Mouse (Mus musculus) heart, embryonic 10.5 days (tissue): ENCODE measurements around the gene Rpusd1. TPM values are rescaled to one million over a fixed set of nuclear protein-coding genes. Genes with fewer than 3 reads are reported as not detected.

Source experiments
- DNase-seq: peaks from one replicate; pipeline ENCODE4 v3.0.0-alpha.2; 2017; ENCODE audit warnings: low spot score
- H3K27ac ChIP-seq: fragments of 300-500 bp; sonication (generic); 2 replicates; pipeline ENCODE4 v1.5.1; 2016; ENCODE audit warnings: mild to moderate bottlenecking
- H3K27me3 ChIP-seq: fragments of 300-500 bp; sonication (generic); 2 replicates; pipeline ENCODE4 v1.6.1; 2016; ENCODE audit warnings: mild to moderate bottlenecking; ENCODE audit not compliant: poor library complexity, insufficient read depth, severe bottlenecking
- H3K36me3 ChIP-seq: fragments of 300-500 bp; sonication (generic); 2 replicates; pipeline ENCODE4 v1.6.1; 2016; ENCODE audit warnings: mild to moderate bottlenecking, moderate library complexity
- H3K4me1 ChIP-seq: fragments of 300-500 bp; sonication (generic); 2 replicates; pipeline ENCODE4 v1.6.1; 2016; ENCODE audit warnings: mild to moderate bottlenecking
- H3K4me3 ChIP-seq: fragments of 300-500 bp; sonication (generic); 2 replicates; pipeline ENCODE4 v1.5.1; 2016; ENCODE audit warnings: mild to moderate bottlenecking, moderate library complexity
- H3K9me3 ChIP-seq: fragments of 300-500 bp; sonication (generic); 2 replicates; pipeline ENCODE4 v1.6.1; 2016; ENCODE audit warnings: mild to moderate bottlenecking, moderate library complexity
- WGBS: fragments of 180-500 bp; shearing (Covaris S2); methylation state at CpG from one replicate; pipeline ENCODE4 v1.1.7; 2016; 5-methylcytosine and 5-hydroxymethylcytosine counted together
- polyA plus RNA-seq: library from polyadenylated mRNA; unstranded; fragments of >200 nt; fragmentation: Nextera tagmentation; extraction: Ambion mirVana; gene quantifications from 2 replicates; pipeline ENCODE4 v1.2.1, GENCODE M21; 2016

Gene Rpusd1
- polyA plus RNA-seq, 1 experiment from 2014 or later, result 19.8 TPM

- H3K27ac ChIP-seq, result no peak overlapping the region
- H3K9me3 ChIP-seq, result no peaks in the 10 kb centered on the region
- no peaks in the 10 kb centered on the region for H3K36me3 ChIP-seq
- H3K4me1 ChIP-seq, result peaks cover 8% of the 10 kb centered on the region
- WGBS, result 78% methylated on average over 10 of the region's 10 CpGs
- H3K4me3 ChIP-seq, result no peak overlapping the region
- no peak for DNase-seq
- H3K27me3 ChIP-seq, result peaks cover 33% of the 10 kb centered on the region
Measured at GRCm38 (mm10) chr17:25744311-25744710, 16.8 kb downstream of the Rpusd1 start.

GRCm38 (mm10) chr17:25748238-25748637 lies 20.8 kb downstream of the Rpusd1 start:
- WGBS, result 82% methylated on average over 4 of the region's 4 CpGs
- no peak for DNase-seq
- H3K36me3 ChIP-seq, result no peaks in the 10 kb centered on the region

GRCm38 (mm10) chr17:25749314-25749713 lies 21.8 kb downstream of the Rpusd1 start:
- peaks cover 16% of the 10 kb centered on the region for H3K4me1 ChIP-seq
- H3K36me3 ChIP-seq, result no peaks in the 10 kb centered on the region
- 71% methylated on average over 6 of the region's 6 CpGs for WGBS
- peaks cover 39% of the 10 kb centered on the region for H3K27me3 ChIP-seq
- DNase-seq, result no peak
- no peaks in the 10 kb centered on the region for H3K9me3 ChIP-seq
- H3K27ac ChIP-seq, result no peak overlapping the region
- H3K4me3 ChIP-seq, result no peak overlapping the region

More at GRCm38 (mm10) chr17:25748238-25748637, 20.8 kb downstream of the Rpusd1 start:
- peaks cover 16% of the 10 kb centered on the region for H3K4me1 ChIP-seq
- no peak overlapping the region for H3K4me3 ChIP-seq
- no peaks in the 10 kb centered on the region for H3K9me3 ChIP-seq
- H3K27ac ChIP-seq, result no peak overlapping the region
- peaks cover 40% of the 10 kb centered on the region for H3K27me3 ChIP-seq

GRCm38 (mm10) chr17:25751446-25751845 lies 24.0 kb downstream of the Rpusd1 start:
- no peaks in the 10 kb centered on the region for H3K9me3 ChIP-seq
- H3K4me3 ChIP-seq, result no peak overlapping the region
- WGBS, result 54% methylated on average over 5 of the region's 5 CpGs
- peak; percentile 78 for DNase-seq
- H3K27ac ChIP-seq, result no peak overlapping the region
- H3K4me1 ChIP-seq, result peaks cover 20% of the 10 kb centered on the region
- H3K27me3 ChIP-seq, result peaks cover 30% of the 10 kb centered on the region
- H3K36me3 ChIP-seq, result no peaks in the 10 kb centered on the region

- DNase-seq, result no peak
- Histone ChIP-seq H3K27me3 (peaks cover 33% of the 10 kb centered on the region), H3K9me3 (no peaks in the 10 kb centered on the region), H3K4me3 (no peak within 1 kb of the TSS), H3K4me1 (peaks cover 22% of the 10 kb centered on the region), H3K27ac (no peak within 1 kb of the TSS), H3K36me3 (no peaks in the 10 kb centered on the region)
- WGBS, result 81% methylated on average over 9 of the region's 9 CpGs
Measured at GRCm38 (mm10) chr17:25754241-25754640, 26.8 kb downstream of the Rpusd1 start, which contains the start of gene Msln. Gene Msln (minus strand): TSS chr17:25754378.

GRCm38 (mm10) chr17:25755086-25755485 lies 27.6 kb downstream of the Rpusd1 start:
- Histone ChIP-seq H3K4me1 (peaks cover 22% of the 10 kb centered on the region), H3K4me3 (no peak overlapping the region), H3K27ac (no peak overlapping the region), H3K36me3 (no peaks in the 10 kb centered on the region), H3K9me3 (no peaks in the 10 kb centered on the region), H3K27me3 (peaks cover 24% of the 10 kb centered on the region)
- 76% methylated on average over 4 of the region's 4 CpGs for WGBS
- DNase-seq, result no peak

- WGBS, result 34% methylated on average over 4 of the region's 4 CpGs
- no peaks in the 10 kb centered on the region for H3K9me3 ChIP-seq
- peaks cover 22% of the 10 kb centered on the region for H3K4me1 ChIP-seq
- no peaks in the 10 kb centered on the region for H3K36me3 ChIP-seq
- no peak for DNase-seq
- no peak overlapping the region for H3K4me3 ChIP-seq
- peaks cover 23% of the 10 kb centered on the region for H3K27me3 ChIP-seq
- H3K27ac ChIP-seq, result peak overlapping the region; percentile 52; the same call in 1 of the 2 replicates
Measured at GRCm38 (mm10) chr17:25755627-25756377, 28.3 kb downstream of the Rpusd1 start.

- peaks cover 15% of the 10 kb centered on the region for H3K4me1 ChIP-seq
- no peaks in the 10 kb centered on the region for H3K36me3 ChIP-seq
- peak; percentile 79 for DNase-seq
- no peak overlapping the region for H3K4me3 ChIP-seq
- 77% methylated on average over 9 of the region's 9 CpGs for WGBS
- peaks cover 23% of the 10 kb centered on the region for H3K27me3 ChIP-seq
- H3K9me3 ChIP-seq, result no peaks in the 10 kb centered on the region
- H3K27ac ChIP-seq, result peak overlapping the region; percentile 52; the same call in 1 of the 2 replicates
Measured at GRCm38 (mm10) chr17:25756378-25757242, 29.1 kb downstream of the Rpusd1 start.

- peaks cover 13% of the 10 kb centered on the region for H3K4me1 ChIP-seq
- 62% methylated on average over 3 of the region's 3 CpGs for WGBS
- DNase-seq, result no peak
- no peak overlapping the region for H3K4me3 ChIP-seq
- H3K27ac ChIP-seq, result no peak overlapping the region
- H3K9me3 ChIP-seq, result no peaks in the 10 kb centered on the region
- peaks cover 20% of the 10 kb centered on the region for H3K27me3 ChIP-seq
- no peaks in the 10 kb centered on the region for H3K36me3 ChIP-seq
Measured at GRCm38 (mm10) chr17:25757691-25758090, 30.2 kb downstream of the Rpusd1 start.

- no peaks in the 10 kb centered on the region for H3K9me3 ChIP-seq
- H3K27me3 ChIP-seq, result peaks cover 8% of the 10 kb centered on the region; the same call in 1 of the 2 replicates
- 70% methylated on average over 8 of the region's 8 CpGs for WGBS
- no peak overlapping the region for H3K4me3 ChIP-seq
- H3K27ac ChIP-seq, result no peak overlapping the region
- H3K36me3 ChIP-seq, result no peaks in the 10 kb centered on the region
- DNase-seq, result no peak
- peaks cover 13% of the 10 kb centered on the region for H3K4me1 ChIP-seq
Measured at GRCm38 (mm10) chr17:25760148-25760547, 32.7 kb downstream of the Rpusd1 start.

GRCm38 (mm10) chr17:25761561-25761970 lies 34.1 kb downstream of the Rpusd1 start:
- Histone ChIP-seq H3K27me3 (peaks cover 11% of the 10 kb centered on the region; the same call in 1 of the 2 replicates), H3K4me1 (peaks cover under 1% of the 10 kb centered on the region; the same call in 1 of the 2 replicates), H3K4me3 (no peak overlapping the region), H3K27ac (no peak overlapping the region), H3K9me3 (no peaks in the 10 kb centered on the region), H3K36me3 (no peaks in the 10 kb centered on the region)
- WGBS, result 34% methylated on average over 4 of the region's 4 CpGs
- no peak for DNase-seq

GRCm38 (mm10) chr17:25762591-25762990 lies 35.1 kb downstream of the Rpusd1 start:
- no peaks in the 10 kb centered on the region for H3K36me3 ChIP-seq
- H3K4me3 ChIP-seq, result no peak overlapping the region
- no peaks in the 10 kb centered on the region for H3K4me1 ChIP-seq
- DNase-seq, result no peak
- peaks cover 16% of the 10 kb centered on the region; the same call in 1 of the 2 replicates for H3K27me3 ChIP-seq
- H3K9me3 ChIP-seq, result no peaks in the 10 kb centered on the region
- no peak overlapping the region for H3K27ac ChIP-seq
- 30% methylated on average over 3 of the region's 3 CpGs for WGBS

- WGBS, result 59% methylated on average over 5 of the region's 5 CpGs
- no peak for DNase-seq
- no peak overlapping the region for H3K4me3 ChIP-seq
Measured at GRCm38 (mm10) chr17:25765886-25766285, 38.4 kb downstream of the Rpusd1 start.

More at GRCm38 (mm10) chr17:25765886-25766285, 38.4 kb downstream of the Rpusd1 start:
- H3K36me3 ChIP-seq, result no peaks in the 10 kb centered on the region
- H3K27ac ChIP-seq, result no peak overlapping the region
- H3K9me3 ChIP-seq, result no peaks in the 10 kb centered on the region
- H3K4me1 ChIP-seq, result no peaks in the 10 kb centered on the region
- peaks cover 33% of the 10 kb centered on the region; the same call in 1 of the 2 replicates for H3K27me3 ChIP-seq
